Mouse (Mus musculus) embryonic facial prominence, embryonic 13.5 days (tissue): ENCODE measurements around the gene Crispld2. TPM values are rescaled to one million over a fixed set of nuclear protein-coding genes. Genes with fewer than 3 reads are reported as not detected.

ENCODE experiments used
- ATAC-seq: fragments of 200-750 bp; cut with Nextera tagmentation; 2 replicates; pipeline ENCODE4 v1.8.0; 2017; ENCODE audit warnings: low read depth; ENCODE audit not compliant: insufficient number of reproducible peaks, insufficient read depth, low FRiP score, low TSS enrichment
- H3K27ac ChIP-seq: fragments of 300-500 bp; sonication (generic); 2 replicates; pipeline ENCODE4 v1.5.1; 2015; ENCODE audit warnings: moderate library complexity, mild to moderate bottlenecking, inconsistent platforms
- H3K27me3 ChIP-seq: fragments of 300-500 bp; sonication (generic); 2 replicates; pipeline ENCODE4 v1.6.1; 2015; ENCODE audit warnings: mild to moderate bottlenecking, inconsistent platforms
- H3K36me3 ChIP-seq: fragments of 300-500 bp; sonication (generic); 2 replicates; pipeline ENCODE4 v1.6.1; 2015; ENCODE audit warnings: mild to moderate bottlenecking, inconsistent platforms
- H3K4me1 ChIP-seq: fragments of 300-500 bp; sonication (generic); 2 replicates; pipeline ENCODE4 v1.6.1; 2015; ENCODE audit warnings: inconsistent platforms
- H3K4me2 ChIP-seq: fragments of 300-500 bp; sonication (generic); 2 replicates; pipeline ENCODE4 v1.6.1; 2015; ENCODE audit warnings: moderate library complexity, mild to moderate bottlenecking, inconsistent platforms
- H3K4me3 ChIP-seq: fragments of 300-500 bp; sonication (generic); 2 replicates; pipeline ENCODE4 v1.5.1; 2015; ENCODE audit warnings: mild to moderate bottlenecking, inconsistent platforms
- H3K9ac ChIP-seq: fragments of 300-500 bp; sonication (generic); 2 replicates; pipeline ENCODE4 v1.6.1; 2015; ENCODE audit warnings: mild to moderate bottlenecking, inconsistent platforms
- H3K9me3 ChIP-seq: fragments of 300-500 bp; sonication (generic); 2 replicates; pipeline ENCODE4 v1.6.1; 2016; ENCODE audit warnings: inconsistent platforms
- WGBS: fragments of 180-500 bp; shearing (Covaris S2); methylation state at CpG from one replicate; pipeline ENCODE4 v1.1.7; 2015; ENCODE audit warnings: mixed read lengths; 5-methylcytosine and 5-hydroxymethylcytosine counted together
- polyA plus RNA-seq: library from polyadenylated mRNA; unstranded; fragments of >200 nt; fragmentation: Nextera tagmentation; extraction: Ambion mirVana; gene quantifications from 2 replicates; pipeline ENCODE4 v1.2.1, GENCODE M21; 2015

Gene Crispld2
- polyA plus RNA-seq, 1 experiment from 2014 or later: 6.9 TPM

DNA sequence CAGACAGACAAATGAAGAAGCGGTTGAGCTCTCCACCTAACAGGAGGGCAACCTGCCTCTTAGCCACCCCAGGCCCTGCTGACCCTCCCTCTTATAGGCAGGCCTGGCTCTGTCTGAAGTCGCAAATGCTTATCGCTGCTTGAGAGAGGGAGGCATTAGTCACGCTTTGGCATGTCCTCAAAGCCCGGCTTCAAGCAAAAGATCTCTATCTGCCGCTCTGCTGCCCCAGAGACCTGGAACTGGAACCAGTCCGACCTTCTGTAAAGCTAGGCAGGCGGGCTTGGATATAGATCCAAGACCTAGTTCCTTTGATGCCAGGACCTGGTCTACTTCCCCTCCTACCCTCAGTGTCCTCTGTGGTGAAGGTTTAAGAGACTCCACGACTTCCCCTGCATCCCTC, 80.0 kb downstream of the Crispld2 start:
- H3K4me2 ChIP-seq: no peak overlapping the region
- no peaks in the 10 kb centered on the region for H3K27me3 ChIP-seq
- no peak overlapping the region for H3K9ac ChIP-seq
- WGBS: 57% methylated on average over 9 of the region's 9 CpGs
- no peak overlapping the region for H3K27ac ChIP-seq
- H3K36me3 ChIP-seq: no peaks in the 10 kb centered on the region
- H3K9me3 ChIP-seq: no peaks in the 10 kb centered on the region
- no peak for ATAC-seq
- H3K4me3 ChIP-seq: no peak overlapping the region
- H3K4me1 ChIP-seq: peaks cover 28% of the 10 kb centered on the region

DNA sequence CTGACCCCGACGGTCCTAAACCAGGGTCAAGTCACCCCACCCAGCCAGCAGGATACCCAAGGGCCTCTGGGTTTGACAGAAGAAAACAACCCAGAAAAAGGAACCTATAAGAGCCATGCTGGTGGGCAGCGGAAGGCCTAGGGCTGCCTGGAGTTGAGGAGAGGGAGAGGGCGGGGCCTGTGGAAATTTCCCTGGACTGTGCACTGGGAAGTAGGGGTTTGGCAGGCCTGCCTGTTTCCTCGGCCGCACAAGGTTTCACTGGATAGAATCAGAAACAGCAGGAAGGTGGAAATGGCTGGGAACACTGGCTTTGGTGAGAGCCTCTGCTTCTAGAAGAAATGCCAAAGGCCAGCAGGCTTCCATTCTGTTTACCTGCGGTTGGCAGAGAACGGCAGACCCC, 80.6 kb downstream of the Crispld2 start:
- no peak overlapping the region for H3K27ac ChIP-seq
- peaks cover 28% of the 10 kb centered on the region for H3K4me1 ChIP-seq
- no peaks in the 10 kb centered on the region for H3K9me3 ChIP-seq
- H3K36me3 ChIP-seq: no peaks in the 10 kb centered on the region
- H3K27me3 ChIP-seq: no peaks in the 10 kb centered on the region
- no peak overlapping the region for H3K4me2 ChIP-seq
- H3K9ac ChIP-seq: no peak overlapping the region
- ATAC-seq: no peak
- 69% methylated on average over 8 of the region's 8 CpGs for WGBS
- H3K4me3 ChIP-seq: no peak overlapping the region

DNA sequence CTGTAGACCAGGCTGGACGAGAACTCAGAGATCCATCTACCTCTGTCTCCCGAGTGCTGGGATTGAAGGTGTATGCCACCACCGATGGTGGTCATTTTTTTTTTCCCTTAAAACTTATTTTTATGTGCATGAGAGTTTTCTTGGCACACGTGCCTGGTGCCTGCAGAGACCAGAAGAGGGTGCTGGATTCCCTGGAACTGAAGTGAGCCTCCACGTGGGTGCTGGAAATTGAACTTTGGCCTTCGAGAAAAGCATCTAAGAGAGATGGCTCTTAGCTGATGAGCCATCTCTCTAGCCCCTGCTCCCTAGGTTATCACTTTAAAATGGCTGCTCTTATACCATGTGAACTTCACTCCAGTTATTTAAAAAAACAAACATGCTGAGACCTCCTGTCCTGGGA, 82.3 kb downstream of the Crispld2 start:
- H3K9me3 ChIP-seq: no peaks in the 10 kb centered on the region
- WGBS: 75% methylated on average over 6 of the region's 6 CpGs
- H3K4me1 ChIP-seq: peaks cover 22% of the 10 kb centered on the region
- H3K4me2 ChIP-seq: no peak overlapping the region
- H3K9ac ChIP-seq: no peak overlapping the region
- H3K27ac ChIP-seq: no peak overlapping the region
- no peak overlapping the region for H3K4me3 ChIP-seq
- no peaks in the 10 kb centered on the region for H3K36me3 ChIP-seq
- H3K27me3 ChIP-seq: no peaks in the 10 kb centered on the region
- no peak for ATAC-seq

DNA sequence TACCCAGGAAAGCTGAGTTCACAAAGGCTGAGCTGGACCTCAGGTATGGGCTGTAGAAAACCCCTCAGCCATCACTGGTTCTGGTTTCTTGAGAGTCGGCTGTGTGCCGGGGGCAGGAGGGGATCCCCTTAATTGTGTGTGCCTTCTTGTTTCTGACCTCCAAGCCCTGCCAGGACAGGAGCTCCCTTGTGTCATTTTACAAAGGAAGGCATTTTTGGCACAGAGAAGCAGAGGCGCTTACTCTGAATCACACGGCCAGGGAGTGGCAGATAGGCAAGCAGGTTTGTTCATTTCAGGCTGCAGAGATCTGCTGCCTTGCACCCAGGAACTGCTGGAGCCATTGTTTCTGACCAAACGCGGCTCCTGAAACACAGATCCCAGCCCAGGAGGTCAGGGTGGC, 83.1 kb downstream of the Crispld2 start:
- Histone ChIP-seq H3K27me3 (no peaks in the 10 kb centered on the region), H3K4me2 (no peak overlapping the region), H3K4me1 (peaks cover 22% of the 10 kb centered on the region), H3K27ac (no peak overlapping the region), H3K4me3 (no peak overlapping the region), H3K36me3 (peaks cover 4% of the 10 kb centered on the region), H3K9ac (0 out of 2 replicates have a peak overlapping the region, but pooled peaks have one; percentile 21), H3K9me3 (no peaks in the 10 kb centered on the region)
- WGBS: 30% methylated on average over 6 of the region's 6 CpGs
- ATAC-seq: no peak

DNA sequence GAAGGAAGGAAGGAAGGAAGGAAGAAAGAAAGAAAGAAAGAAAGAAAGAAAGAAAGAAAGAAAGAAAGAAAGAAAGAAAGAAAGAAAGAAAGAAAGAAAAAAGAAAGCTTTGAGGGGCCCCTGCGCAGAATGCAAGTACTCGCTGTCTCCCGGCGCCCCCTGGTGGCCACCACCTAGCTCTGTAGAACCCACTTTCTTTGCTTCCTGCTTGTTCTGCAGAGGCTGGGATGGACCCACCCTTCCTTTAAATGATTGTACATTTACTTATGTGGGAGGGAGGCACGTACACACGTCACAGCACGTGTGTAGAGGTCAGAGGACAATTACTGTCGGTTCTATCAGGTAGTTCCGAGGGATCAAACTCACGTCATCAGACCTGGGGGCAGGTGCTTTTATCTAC, 85.8 kb downstream of the Crispld2 start:
- Histone ChIP-seq H3K9ac (no peak overlapping the region), H3K4me3 (no peak overlapping the region), H3K27me3 (no peaks in the 10 kb centered on the region), H3K4me2 (no peak overlapping the region), H3K9me3 (no peaks in the 10 kb centered on the region), H3K4me1 (peaks cover 4% of the 10 kb centered on the region; the same call in 1 of the 2 replicates), H3K27ac (no peak overlapping the region), H3K36me3 (peaks cover 32% of the 10 kb centered on the region)
- WGBS: 14% methylated on average over 10 of the region's 10 CpGs
- no peak for ATAC-seq

DNA sequence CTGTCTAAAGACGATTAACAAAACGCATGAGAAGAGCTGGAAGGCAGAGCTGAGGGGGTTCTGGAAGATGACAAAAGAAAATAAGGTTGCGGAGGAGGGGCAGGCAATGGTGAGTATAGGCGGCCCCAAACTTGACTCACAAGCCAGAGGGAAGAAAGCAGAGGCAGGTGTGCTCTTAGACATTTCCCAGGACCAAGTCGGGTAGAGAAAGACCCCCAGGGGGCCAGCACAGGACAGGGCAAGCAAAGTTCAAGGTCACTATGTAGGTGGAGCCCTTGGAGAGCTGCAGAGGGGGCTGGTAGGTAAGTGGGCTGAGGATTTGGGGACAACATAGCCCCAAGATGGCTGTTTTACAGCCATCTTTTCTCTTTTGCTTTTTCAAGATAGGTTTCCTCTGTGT, 87.1 kb downstream of the Crispld2 start:
- Histone ChIP-seq H3K9ac (no peak overlapping the region), H3K27me3 (no peaks in the 10 kb centered on the region), H3K4me3 (no peak overlapping the region), H3K9me3 (no peaks in the 10 kb centered on the region), H3K36me3 (peaks cover 40% of the 10 kb centered on the region), H3K4me1 (no peaks in the 10 kb centered on the region), H3K4me2 (no peak overlapping the region), H3K27ac (peak overlapping the region; percentile 2; the same call in 1 of the 2 replicates)
- 51% methylated on average over 5 of the region's 5 CpGs for WGBS
- no peak for ATAC-seq

DNA sequence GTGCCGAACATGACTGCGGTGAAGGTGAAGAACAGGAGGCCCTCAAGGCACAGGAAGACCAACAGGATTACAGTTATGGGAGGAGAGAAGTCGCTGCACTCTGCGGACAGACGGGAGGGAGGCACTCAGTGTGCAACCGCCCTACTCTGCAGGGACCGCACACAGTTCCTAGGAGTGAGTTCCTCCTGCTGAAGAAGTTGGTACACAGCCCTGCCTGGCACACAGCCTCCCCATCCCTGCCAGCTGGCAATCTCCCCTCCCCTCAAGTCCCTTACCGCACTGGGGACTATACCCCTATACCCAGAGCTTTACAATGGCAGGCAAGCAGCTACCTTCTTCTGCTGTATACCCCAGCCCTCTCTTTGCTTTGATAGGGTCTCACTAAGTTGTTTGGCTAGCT, 91.0 kb downstream of the Crispld2 start:
- Histone ChIP-seq H3K4me3 (no peak overlapping the region), H3K27me3 (no peaks in the 10 kb centered on the region), H3K9ac (no peak overlapping the region), H3K36me3 (peaks cover 77% of the 10 kb centered on the region), H3K9me3 (no peaks in the 10 kb centered on the region), H3K4me1 (no peaks in the 10 kb centered on the region), H3K4me2 (no peak overlapping the region), H3K27ac (no peak overlapping the region)
- no peak for ATAC-seq
- WGBS: 94% methylated on average over 8 of the region's 8 CpGs

DNA sequence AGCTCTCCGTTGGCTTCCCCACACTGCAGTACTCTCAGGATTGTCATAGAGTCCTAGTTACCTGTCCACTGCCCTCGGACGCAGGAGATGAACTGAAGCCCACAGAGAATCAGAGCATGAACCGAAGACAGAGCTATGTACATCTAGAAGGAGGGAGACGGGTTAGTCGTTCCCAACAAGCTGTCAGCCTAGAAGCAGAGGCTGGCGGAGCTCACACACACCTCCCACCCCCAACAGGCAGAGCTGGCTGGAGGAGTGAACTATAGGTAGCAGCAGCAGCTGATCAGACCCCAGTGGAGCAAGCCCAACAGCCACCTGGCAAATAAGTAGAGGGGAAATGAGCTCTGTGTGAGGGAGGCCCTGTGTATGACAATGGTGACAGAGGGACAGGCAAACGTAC, 92.5 kb downstream of the Crispld2 start:
- WGBS: 90% methylated on average over 8 of the region's 8 CpGs
- no peaks in the 10 kb centered on the region for H3K27me3 ChIP-seq
- no peak for ATAC-seq
- no peak overlapping the region for H3K4me3 ChIP-seq
- H3K36me3 ChIP-seq: peaks cover 84% of the 10 kb centered on the region
- H3K9me3 ChIP-seq: no peaks in the 10 kb centered on the region
- no peak overlapping the region for H3K27ac ChIP-seq
- no peak overlapping the region for H3K9ac ChIP-seq
- H3K4me1 ChIP-seq: no peaks in the 10 kb centered on the region
- H3K4me2 ChIP-seq: no peak overlapping the region

DNA sequence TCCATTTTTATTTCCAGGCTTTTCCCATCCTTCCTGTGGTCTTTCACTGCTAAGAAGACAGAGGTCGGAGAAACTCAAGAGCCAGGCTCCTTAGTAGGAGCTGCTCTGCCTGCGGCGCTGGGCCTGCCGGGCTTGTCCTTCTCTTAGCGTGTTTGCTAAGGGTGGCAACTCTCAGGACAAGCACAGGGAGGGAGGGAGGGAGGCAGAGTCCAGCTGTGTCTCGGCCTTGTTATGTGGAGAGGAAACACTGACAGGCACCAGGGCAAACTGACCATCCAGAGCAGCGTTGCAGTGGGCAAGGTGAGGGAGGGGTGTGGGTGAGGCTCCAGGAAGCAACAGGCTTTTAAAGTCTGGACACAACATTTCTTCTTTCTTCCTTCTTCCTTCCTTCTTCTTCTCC, 97.3 kb downstream of the Crispld2 start:
- Histone ChIP-seq H3K9me3 (no peaks in the 10 kb centered on the region), H3K36me3 (peaks cover 76% of the 10 kb centered on the region), H3K4me3 (no peak overlapping the region), H3K9ac (no peak overlapping the region), H3K27me3 (no peaks in the 10 kb centered on the region), H3K4me2 (no peak overlapping the region), H3K4me1 (no peaks in the 10 kb centered on the region), H3K27ac (no peak overlapping the region)
- 77% methylated on average over 7 of the region's 7 CpGs for WGBS
- ATAC-seq: no peak

DNA sequence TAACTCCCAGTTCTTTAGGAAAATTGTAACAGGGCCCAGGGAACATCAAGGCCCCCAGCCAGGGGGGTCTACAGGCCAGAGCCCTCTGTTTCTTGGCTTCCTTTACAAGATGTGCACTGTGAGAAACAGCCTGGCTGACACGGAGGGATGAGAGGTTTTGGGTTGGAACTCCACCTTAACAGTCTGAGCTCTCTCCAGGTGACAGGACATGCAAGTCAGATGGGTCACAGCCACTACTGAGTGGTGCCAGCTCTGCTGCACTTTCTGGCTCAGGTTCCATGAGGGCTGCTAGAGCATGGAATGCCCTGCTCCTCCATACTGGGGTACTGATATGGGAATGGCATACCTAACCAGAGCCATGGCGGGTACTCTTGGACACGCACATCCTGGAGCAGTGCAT, 98.8 kb downstream of the Crispld2 start:
- H3K4me2 ChIP-seq: no peak overlapping the region
- H3K4me3 ChIP-seq: no peak overlapping the region
- no peak for ATAC-seq
- H3K27ac ChIP-seq: no peak overlapping the region
- WGBS: 94% methylated on average over 3 of the region's 3 CpGs
- H3K36me3 ChIP-seq: peaks cover 61% of the 10 kb centered on the region
- no peaks in the 10 kb centered on the region for H3K4me1 ChIP-seq
- H3K27me3 ChIP-seq: no peaks in the 10 kb centered on the region
- no peak overlapping the region for H3K9ac ChIP-seq
- H3K9me3 ChIP-seq: no peaks in the 10 kb centered on the region

DNA sequence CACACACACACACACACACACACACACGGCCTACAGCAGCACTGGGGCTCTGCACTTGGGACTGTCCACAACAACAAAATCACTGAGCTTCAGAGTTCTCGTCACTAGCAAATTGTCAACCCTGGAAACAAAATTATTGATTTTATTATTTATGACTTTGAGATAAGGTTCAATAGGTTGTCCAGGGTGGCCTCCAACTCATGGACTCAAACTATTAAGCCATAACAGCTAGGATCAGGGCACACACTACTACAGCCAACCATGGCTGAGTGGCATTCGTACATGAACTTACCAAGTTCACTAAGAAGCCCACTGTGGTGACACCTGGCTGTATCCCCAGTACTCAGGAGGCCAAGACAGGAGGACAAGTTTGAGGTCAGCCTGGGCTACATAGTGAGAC, 100.9 kb downstream of the Crispld2 start:
- Histone ChIP-seq H3K36me3 (peaks cover 42% of the 10 kb centered on the region), H3K4me2 (no peak overlapping the region), H3K4me1 (no peaks in the 10 kb centered on the region), H3K27ac (no peak overlapping the region), H3K4me3 (no peak overlapping the region), H3K9ac (no peak overlapping the region), H3K27me3 (no peaks in the 10 kb centered on the region), H3K9me3 (no peaks in the 10 kb centered on the region)
- ATAC-seq: no peak
- WGBS: 92% methylated on average over 3 of the region's 3 CpGs

DNA sequence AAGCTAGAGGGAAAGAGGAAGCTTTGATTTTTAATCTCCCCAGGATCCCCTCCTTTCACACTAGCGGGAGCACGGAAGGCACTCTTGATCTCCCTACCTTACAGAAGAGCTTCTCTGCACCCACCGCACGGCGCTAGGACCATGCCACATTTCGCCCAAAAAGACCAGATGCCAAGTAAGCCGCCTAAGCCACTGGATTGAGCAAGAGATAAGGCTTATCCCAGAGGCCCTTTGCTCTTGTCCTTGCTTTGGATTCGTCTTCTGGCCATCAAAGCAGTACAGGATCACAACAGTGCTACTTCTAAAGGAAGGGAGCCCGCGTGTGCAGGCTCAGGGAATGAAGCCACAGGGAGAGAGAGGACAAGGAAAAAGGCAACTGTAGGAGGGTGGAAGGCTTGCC, 102.6 kb downstream of the Crispld2 start:
- no peak overlapping the region for H3K27ac ChIP-seq
- ATAC-seq: no peak
- no peak overlapping the region for H3K4me2 ChIP-seq
- H3K9ac ChIP-seq: no peak overlapping the region; the same call in 1 of the 2 replicates
- H3K4me3 ChIP-seq: no peak overlapping the region
- 90% methylated on average over 10 of the region's 10 CpGs for WGBS
- H3K36me3 ChIP-seq: peaks cover 34% of the 10 kb centered on the region
- H3K27me3 ChIP-seq: no peaks in the 10 kb centered on the region
- no peaks in the 10 kb centered on the region for H3K9me3 ChIP-seq
- H3K4me1 ChIP-seq: peaks cover 5% of the 10 kb centered on the region

DNA sequence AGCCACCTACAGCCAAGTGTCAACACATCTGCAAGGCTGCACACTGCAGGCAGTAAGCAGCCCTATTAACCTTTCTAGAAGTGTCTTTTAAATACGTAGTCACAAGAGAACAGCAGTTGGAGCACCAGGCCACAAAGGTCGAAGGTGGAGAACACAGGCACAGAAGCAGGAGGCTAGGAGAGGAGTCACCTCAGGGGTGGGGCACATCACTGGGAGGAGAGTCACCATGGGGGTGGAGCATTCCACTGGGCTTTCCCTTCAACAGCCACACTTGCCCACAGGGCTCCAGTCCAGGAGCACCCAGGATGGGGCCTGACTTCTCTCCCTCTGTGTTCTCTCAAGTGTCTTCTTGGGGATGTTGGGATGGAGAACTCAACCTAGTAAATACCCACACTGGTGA, 104.2 kb downstream of the Crispld2 start:
- Histone ChIP-seq H3K9me3 (no peaks in the 10 kb centered on the region), H3K4me3 (no peak overlapping the region), H3K27ac (no peak overlapping the region), H3K27me3 (no peaks in the 10 kb centered on the region), H3K4me1 (peaks cover 13% of the 10 kb centered on the region), H3K9ac (no peak overlapping the region), H3K36me3 (peaks cover 18% of the 10 kb centered on the region), H3K4me2 (no peak overlapping the region)
- ATAC-seq: no peak
- WGBS: 75% methylated on average over 2 of the region's 2 CpGs
